ENCODE assay signal across 12 mouse cellular contexts in the genomic region with DNA sequence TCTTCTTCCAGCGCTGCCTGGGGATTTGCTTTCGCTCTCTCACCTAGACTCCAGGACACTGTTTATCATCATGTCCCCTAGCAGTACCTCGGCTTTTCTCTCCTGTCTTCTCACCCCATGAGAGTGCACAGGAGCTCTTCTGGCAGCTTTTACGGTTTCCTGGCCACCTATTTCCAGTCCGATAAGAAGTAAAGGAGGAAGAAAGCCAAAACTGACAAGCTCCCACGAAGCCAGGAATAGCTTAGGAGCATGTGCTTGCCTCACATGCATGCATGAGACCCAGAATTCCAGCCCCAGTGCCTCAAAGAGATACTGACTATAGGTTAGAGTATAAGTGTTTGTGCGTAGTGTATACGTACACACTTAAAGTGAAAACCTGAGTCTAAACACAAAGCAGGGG. TPM values are rescaled to one million over a fixed set of nuclear protein-coding genes. Genes with fewer than 3 reads are reported as not detected.
A peak's percentile ranks its signal among the peaks of the same experiment; 100 is the strongest.
DNase-seq lines count a peak whose midpoint lies in the region; ATAC-seq and TF ChIP-seq lines count a peak whose summit lies in the region.
"Had no signal": no experiment of that assay in that cellular context is flagged by ENCODE, and none has a peak within 500 bp of the region (broad histone marks: within the 10 kb centered on the region; RNA-seq: fewer than 3 reads in every experiment).

No protein-coding gene starts in this region.

- H3K4me2 ChIP-seq in liver, embryonic 12.5 days: 0 out of 2 replicates have a peak overlapping the region, but pooled peaks have one; percentile 21
- no peak overlapping the region for H3K4me2 ChIP-seq in liver, postnatal 0 days (ENCODE audit: low read depth, low read length)
- H3K4me2 ChIP-seq in stomach, embryonic 15.5 days: no peak overlapping the region

- H3K4me1 ChIP-seq in liver, embryonic 12.5 days: peaks cover 34% of the 10 kb centered on the region
- H3K4me1 ChIP-seq in liver, postnatal 0 days (ENCODE audit: insufficient read depth): peaks cover 9% of the 10 kb centered on the region; the same call in 1 of the 2 replicates
- peaks cover 14% of the 10 kb centered on the region for H3K4me1 ChIP-seq in stomach, embryonic 15.5 days
- peaks cover 4% of the 10 kb centered on the region; the same call in 1 of the 2 replicates for H3K4me1 ChIP-seq in lung, adult 2 months (ENCODE audit: control insufficient read depth, insufficient read depth, low read length)

- intact Hi-C loops in heart, postnatal 10 days (cut with DNase I): no loop called here

- 0 out of 2 replicates have a peak, but pooled peaks cover 3% of the 10 kb centered on the region for H3K27me3 ChIP-seq in liver, embryonic 12.5 days (replicated peaks)
- no peaks in the 10 kb centered on the region for H3K27me3 ChIP-seq in liver, postnatal 0 days (ENCODE audit: insufficient read depth, low read length)
- H3K27me3 ChIP-seq in stomach, embryonic 15.5 days (replicated peaks): no peaks in the 10 kb centered on the region

- no peaks in the 10 kb centered on the region for H3K9me3 ChIP-seq in liver, embryonic 12.5 days (replicated peaks)
- no peaks in the 10 kb centered on the region for H3K9me3 ChIP-seq in liver, postnatal 0 days (ENCODE audit: low read length)
- H3K9me3 ChIP-seq in stomach, embryonic 15.5 days: no peaks in the 10 kb centered on the region

- H3K9ac ChIP-seq in liver, embryonic 12.5 days: no peak overlapping the region; the same call in 1 of the 2 replicates
- H3K9ac ChIP-seq in liver, postnatal 0 days (replicated peaks): no peak overlapping the region
- H3K9ac ChIP-seq in stomach, embryonic 15.5 days: no peak overlapping the region

- no peak for DNase-seq in liver, postnatal 0 days
- DNase-seq in heart, adult 9 months (ENCODE audit: low spot score in 2 of 2): peak; percentile 53 to 56
- DNase-seq in heart, postnatal 10 days: peak; percentile 70 to 73
- DNase-seq in lung, adult 2 months: no peak
- DNase-seq: adrenal gland, adult 8-10 months; cerebellum, postnatal 14 days; lung, postnatal 4 days had no signal

- WGBS in liver, embryonic 12.5 days (ENCODE audit: insufficient replicate concordance): 36% methylated on average over 8 of the region's 8 CpGs
- 45% methylated on average over 8 of the region's 8 CpGs for WGBS in liver, postnatal 0 days (ENCODE audit: insufficient replicate concordance)
- WGBS in stomach, embryonic 15.5 days: 56% methylated on average over 8 of the region's 8 CpGs
- 63% methylated on average over 8 of the region's 8 CpGs for WGBS in lung, adult 2 months

- H3K27ac ChIP-seq in liver, embryonic 12.5 days: peak overlapping the region; percentile 48; the same call in 1 of the 2 replicates
- no peak overlapping the region for H3K27ac ChIP-seq in liver, postnatal 0 days (ENCODE audit: low read depth)
- peak overlapping the region; percentile 36; the same call in 1 of the 2 replicates for H3K27ac ChIP-seq in stomach, embryonic 15.5 days
- H3K27ac ChIP-seq: hindbrain, postnatal 0 days had no signal

- TF ChIP-seq CTCF in liver, postnatal 0 days (IDR thresholded peaks at IDR 0.05; ENCODE audit: low read depth): no peak
- TF ChIP-seq CTCF in lung, adult 2 months (IDR thresholded peaks at IDR 0.05; ENCODE audit: insufficient read depth, low read length): no peak

- no peak for ATAC-seq in liver, embryonic 12.5 days
- no peak for ATAC-seq in liver, postnatal 0 days
- ATAC-seq in stomach, embryonic 15.5 days (ENCODE audit: insufficient read depth, low FRiP score, low read depth): no peak
- ATAC-seq in CD4-positive, CD25-positive, alpha-beta regulatory T cell, adult 4 months: no peak
- ATAC-seq: forebrain, embryonic 14.5 days; hindbrain, postnatal 0 days had no signal

- peaks cover 5% of the 10 kb centered on the region for H3K36me3 ChIP-seq in liver, embryonic 12.5 days
- H3K36me3 ChIP-seq in liver, postnatal 0 days (replicated peaks; ENCODE audit: insufficient read depth, low read length): no peaks in the 10 kb centered on the region
- no peaks in the 10 kb centered on the region for H3K36me3 ChIP-seq in stomach, embryonic 15.5 days

- H3K4me3 ChIP-seq in liver, embryonic 12.5 days: no peak overlapping the region
- no peak overlapping the region for H3K4me3 ChIP-seq in liver, postnatal 0 days (ENCODE audit: low read depth, low read length)
- no peak overlapping the region for H3K4me3 ChIP-seq in stomach, embryonic 15.5 days (replicated peaks)
- no peak overlapping the region for H3K4me3 ChIP-seq in lung, adult 2 months (replicated peaks; ENCODE audit: extremely low read depth, low read depth, low read length)

- TF ChIP-seq EP300 in liver, postnatal 0 days (IDR thresholded peaks at IDR 0.05; ENCODE audit: low read depth): no peak

- no peak for TF ChIP-seq POLR2A in lung, adult 2 months (IDR thresholded peaks at IDR 0.05; ENCODE audit: borderline replicate concordance, extremely low read depth, low read depth, low read length)

RNA-seq across cellular contexts. Expression of gene Slf2, which starts 2.8 kb away (rescaled TPM):
- polyA plus RNA-seq in liver, embryonic 12.5 days (2016; fragmentation: Nextera tagmentation; extraction: Ambion mirVana): 25.8 and 27.2 TPM in 2 replicates
- 6.5 and 7.5 TPM in 2 replicates for polyA plus RNA-seq in liver, postnatal 0 days (2015; fragmentation: Nextera tagmentation; extraction: Ambion mirVana)
- 10 to 100 TPM; 27.5 to 37.0 TPM for total RNA-seq in heart, postnatal 10 days (2021)
- polyA plus RNA-seq in stomach, embryonic 15.5 days (2015; fragmentation: Nextera tagmentation; extraction: Ambion mirVana): 33.0 and 35.1 TPM in 2 replicates
- polyA plus RNA-seq in CD4-positive, CD25-positive, alpha-beta regulatory T cell, adult 4 months (2017; shearing (Covaris generic)): 10 to 100 TPM; 24.7 to 28.4 TPM
- 24.3 and 61.4 TPM in 2 replicates for polyA plus RNA-seq in lung, adult 2 months (2012; rRNA removed)

Comparison
In these comparisons a context has a peak if more than half of its experiments do, and no peak if none do; other contexts are left out.
1. DNase-seq: peak in heart, adult 9 months (2 of 2) and heart, postnatal 10 days (2 of 2); none in liver, postnatal 0 days (single experiment) and lung, adult 2 months (single experiment).